Mouse (Mus musculus): ENCODE data around the gene Them7. TPM values are rescaled to one million over a fixed set of nuclear protein-coding genes. Genes with fewer than 3 reads are reported as not detected.

Them7 gene
- total RNA-seq, 2 experiments from 2014 or later, result 1.3 to 2.4 TPM

DNA sequence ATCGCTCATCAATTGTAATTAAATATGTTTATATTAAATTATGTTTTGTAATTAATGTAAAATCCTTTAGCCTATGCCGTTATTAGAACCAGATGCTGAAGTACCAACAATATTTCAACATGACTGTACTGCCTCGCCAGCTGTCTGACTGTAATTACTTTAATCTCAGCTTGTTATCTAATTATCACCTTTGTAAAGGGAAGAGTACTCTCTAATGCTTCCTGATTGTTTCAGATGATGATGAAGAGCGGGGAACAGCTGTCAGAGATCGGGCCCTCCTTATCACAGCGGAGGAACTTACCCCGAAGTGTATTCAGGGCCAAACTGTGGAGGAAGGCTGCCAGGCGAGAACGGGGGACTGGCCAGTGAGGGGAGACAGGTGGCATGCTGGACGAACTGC, 77.4 kb downstream of the Them7 start:
- DNase-seq, result no peak
- intact Hi-C loops (cut with DNase I), result no loop called here

DNA sequence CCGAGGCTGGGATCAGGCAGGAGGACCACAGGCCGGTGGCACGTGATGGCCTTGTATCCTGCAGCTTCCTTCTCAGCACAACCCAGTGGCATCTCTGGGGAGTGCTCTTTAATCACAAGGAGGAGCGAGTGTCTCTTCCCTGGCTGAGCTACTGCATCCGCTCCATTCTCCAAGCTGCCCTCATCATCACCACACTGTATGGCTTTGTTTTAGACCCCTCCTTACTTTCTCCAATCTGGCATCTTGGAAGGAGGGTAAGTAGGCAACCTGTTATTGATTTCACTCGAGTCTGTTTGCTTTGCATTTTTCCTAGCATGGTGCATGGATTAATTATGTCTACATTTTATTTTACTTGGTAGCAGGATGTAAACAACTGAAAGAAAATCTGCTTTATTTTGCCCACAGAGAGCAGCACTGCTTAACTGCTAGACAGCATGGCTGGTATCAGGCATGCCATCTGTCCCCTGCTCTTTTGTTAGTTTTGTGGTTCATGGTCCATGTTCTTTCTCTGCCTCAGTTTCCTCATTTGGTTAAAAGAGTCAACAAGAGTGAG, 79.9 kb downstream of the Them7 start:
- intact Hi-C loops (cut with DNase I), result no loop called here
- DNase-seq, result no peak

DNA sequence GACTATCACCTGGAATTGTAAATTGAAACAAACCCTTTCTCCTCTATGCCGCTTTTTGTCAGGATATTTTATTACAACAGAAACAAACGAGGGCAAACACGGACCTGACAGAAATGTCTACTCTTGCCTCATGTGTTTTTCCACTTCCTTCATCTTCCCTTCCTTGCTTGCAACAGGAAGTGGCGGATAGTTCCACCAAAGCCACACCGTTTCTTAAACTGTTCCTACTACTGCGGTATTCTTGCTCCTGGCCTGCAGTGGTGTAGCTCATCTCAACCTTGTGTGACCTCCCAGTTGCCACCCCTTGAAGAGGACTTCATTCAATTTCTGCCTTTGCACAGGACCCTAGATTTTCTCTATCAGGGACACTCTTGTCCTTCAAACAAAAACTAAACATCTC, 81.8 kb downstream of the Them7 start:
- intact Hi-C loops (cut with DNase I), result no loop called here
- no peak for DNase-seq

DNA sequence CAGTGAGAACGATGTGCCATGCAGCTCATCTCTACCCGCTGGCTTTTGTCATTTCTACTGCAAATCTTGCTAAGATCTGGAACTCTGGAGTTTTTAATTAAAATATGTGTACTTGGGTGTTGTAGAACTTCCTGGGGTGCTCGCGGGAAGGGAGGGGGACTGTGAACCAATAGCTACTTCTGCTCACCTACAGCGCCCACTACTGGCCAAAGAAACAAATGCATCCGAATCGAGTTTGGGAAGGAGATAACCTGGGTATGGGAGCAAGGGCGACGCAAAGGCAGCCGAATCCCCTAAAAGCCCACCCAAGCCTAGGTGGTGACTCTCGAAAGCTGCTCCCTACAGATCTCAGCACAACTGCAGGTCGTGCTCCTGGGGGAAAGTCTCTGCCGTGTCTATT, 87.3 kb downstream of the Them7 start:
- intact Hi-C loops (cut with DNase I), result no loop called here
- no peak for DNase-seq

DNA sequence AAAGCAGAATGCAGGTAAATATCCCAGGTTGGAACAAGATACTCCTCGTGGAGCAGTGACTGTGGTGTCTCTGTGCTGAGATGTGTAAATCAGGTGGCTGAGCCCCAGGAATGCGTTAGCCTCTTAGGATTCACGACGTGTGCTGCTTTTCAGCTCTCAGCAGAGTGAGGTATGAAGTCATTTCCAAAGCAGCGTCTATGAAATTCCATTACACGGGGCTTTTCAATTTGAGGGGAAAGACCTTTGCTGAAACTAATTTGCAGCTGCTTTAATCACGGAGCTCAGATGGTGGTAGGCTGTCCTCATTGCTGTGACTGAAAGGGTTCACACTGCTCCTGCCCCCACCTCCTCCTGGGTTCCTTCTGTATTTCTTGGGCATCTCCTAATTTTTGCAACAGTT, 87.9 kb downstream of the Them7 start:
- DNase-seq, result no peak
- intact Hi-C loops (cut with DNase I), result no loop called here

DNA sequence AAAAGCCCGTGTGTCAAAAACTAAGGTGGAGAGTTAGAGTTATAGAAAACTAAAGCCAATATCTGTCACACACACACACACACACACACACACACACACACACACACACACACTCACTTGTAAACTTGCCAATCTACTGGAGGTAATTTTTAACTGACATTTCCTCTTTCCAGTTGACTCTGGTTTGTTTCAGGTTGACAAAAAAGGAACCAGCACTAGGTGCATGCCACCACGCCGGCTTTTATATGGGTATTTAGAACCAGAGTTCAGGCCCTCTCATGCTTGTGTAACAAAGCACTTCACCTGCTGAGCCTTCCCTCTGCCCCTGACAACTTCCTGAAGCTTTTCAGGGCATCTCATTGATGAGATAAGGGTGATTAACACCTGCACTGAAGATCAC, 89.0 kb downstream of the Them7 start:
- intact Hi-C loops (cut with DNase I), result no loop called here
- no peak for DNase-seq

DNA sequence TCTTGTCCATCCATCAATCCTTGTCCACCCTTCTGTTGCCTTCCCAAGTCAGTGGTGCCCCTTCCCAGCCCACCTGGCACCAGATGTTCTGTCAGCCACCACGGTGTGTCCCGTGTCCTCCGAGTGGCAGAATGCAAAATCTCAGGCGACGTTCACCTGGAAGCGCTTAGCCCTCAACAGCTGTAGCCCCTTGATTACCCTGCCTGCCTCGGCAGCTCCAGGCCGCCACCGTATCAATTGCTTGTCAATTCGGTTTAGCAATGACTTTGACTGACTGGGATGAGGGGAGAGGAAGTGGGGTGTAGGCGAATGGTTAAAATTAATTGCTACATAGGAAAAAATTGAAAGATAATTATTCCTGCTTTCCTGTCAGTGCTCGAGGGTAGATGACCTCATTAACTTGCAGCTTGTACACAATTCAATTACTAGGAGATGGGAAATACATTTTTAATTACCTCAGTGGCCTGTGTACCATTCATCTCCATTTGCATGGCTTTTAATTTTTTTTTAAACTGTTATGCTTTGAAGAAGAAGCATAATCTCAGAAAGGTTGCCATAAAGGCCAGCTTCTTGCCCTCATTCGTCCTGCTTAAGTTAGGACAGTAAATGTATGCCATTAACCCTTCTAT, 93.5 kb downstream of the Them7 start:
- no peak for DNase-seq
- intact Hi-C loops (cut with DNase I), result no loop called here

DNA sequence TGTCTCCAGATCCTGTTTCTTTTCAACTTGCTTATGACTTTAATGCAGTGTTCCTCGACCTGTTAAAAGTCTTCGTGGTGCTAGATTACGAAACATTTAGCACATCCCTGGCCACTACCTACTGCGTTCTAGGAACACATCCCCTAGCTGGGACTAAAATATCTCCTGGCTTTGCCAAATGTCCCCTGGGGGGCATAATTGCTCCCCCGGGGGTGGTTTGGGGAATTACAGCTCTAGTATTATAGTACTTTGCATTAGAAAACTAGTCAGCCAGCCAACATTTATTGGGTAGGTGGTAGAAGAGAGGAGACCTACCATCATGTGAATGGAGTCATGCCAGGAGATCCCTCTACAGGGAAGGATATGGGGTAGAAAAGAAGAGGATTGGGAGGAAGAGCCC, 101.9 kb downstream of the Them7 start:
- no peak for DNase-seq
- intact Hi-C loops (cut with DNase I), result no loop called here

DNA sequence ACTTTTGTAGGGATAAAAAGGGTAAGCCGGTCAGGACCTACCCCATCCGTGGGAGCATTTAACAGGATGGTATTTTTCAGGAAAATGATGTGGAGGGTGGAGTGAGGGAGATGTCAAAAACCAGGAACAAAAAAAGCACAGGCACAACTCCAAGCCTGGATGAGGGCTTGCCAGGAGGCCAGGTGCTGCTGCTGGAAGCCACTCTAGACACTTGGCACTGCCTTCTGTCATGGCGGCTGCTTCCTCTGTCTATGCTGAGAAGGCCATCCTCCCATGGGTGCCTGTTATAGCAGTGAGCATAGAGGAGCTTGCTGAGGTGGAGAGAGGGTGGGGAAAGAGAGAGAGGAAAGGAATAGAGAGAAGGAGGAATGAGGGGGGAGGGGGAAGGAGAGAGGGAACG, 105.9 kb downstream of the Them7 start:
- intact Hi-C loops (cut with DNase I), result loop anchor here (10.0 kb wide), 1 partner anchor 865 kb away; no protein-coding TSS in a partner anchor
- peak in 1 of 2 experiments; percentile 3 for DNase-seq

DNA sequence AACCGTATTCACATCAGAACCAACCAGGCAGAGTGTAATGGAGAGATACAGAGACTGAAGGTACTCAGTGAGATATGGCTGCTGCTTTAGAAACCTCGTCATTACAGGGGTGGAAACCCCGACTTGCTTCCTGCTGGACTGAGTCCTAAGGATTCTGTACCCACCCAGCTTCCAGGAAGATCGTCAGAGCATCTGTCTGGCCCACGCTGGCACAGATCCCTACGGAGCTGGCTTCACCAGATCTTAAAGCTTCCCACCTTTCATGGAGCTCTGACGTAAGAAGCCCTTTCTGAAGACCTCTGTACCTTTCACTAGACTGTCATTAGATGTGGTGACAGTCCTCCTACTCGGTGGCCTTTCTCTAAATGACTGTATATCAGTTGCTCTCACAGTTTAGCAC, 109.0 kb downstream of the Them7 start:
- no peak for DNase-seq
- intact Hi-C loops (cut with DNase I), result loop anchor here (10.0 kb wide), 1 partner anchor 862 kb away; no protein-coding TSS in a partner anchor

DNA sequence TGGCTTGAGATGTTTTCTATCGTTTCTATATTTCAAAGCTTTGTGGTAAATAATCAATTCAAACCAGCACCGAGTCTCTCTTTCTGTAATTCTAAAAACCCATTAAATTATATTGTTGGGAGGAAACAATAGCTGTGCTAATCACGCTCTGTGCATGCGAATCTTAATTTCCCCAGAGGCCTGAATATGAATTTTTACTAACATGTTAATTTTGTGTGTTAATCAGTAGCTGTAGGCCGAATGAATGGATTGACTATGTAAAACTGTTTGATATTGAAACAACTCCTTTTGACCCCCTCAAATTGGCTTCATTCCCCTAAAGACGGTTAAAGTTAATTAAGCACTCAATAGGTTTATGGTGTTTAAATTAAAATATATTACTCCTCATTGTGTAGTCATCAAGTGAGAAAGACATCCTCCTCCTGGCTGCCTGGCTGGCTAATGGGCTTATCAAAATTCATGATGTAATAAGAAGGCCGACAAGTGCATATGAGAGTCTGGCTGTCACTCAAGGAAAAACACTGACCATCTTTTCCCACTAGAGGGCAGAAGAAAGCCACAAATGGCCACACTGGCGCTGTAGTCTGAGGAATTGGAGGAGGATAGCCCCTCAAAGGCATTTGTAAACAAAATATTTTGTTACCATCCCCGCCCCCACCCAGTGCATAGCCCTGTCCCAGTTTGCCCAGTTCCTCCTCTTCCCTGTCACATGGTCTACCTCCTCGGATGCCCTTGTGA, 110.0 kb downstream of the Them7 start:
- peak; percentile 40 to 47 for DNase-seq
- intact Hi-C loops (cut with DNase I), result loop anchor here (1.0 to 10.0 kb wide), 2 partner anchors 94 to 861 kb away; no protein-coding TSS in a partner anchor

DNA sequence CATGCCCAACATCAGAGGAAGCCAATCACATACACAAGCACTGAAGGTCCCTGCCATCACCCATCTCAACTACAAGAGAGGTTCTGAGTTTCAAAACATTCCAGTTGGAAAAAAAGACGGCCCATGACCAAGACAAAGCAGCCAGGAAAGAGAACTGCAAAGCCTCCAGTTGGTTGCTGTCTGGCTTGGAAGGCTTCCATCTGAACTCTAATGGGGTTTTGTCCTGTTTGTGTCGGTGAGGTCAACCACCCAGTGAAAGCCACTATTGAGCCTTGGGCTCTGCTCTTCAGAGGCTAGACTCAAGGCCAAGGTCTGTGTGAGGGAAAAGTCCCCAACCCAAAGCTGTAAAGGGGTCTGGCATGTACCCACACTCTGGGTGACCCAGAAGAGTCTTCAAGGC, 111.5 kb downstream of the Them7 start:
- no peak for DNase-seq
- intact Hi-C loops (cut with DNase I), result loop anchor here (5.0 to 10.0 kb wide), 2 partner anchors 747 to 859 kb away; no protein-coding TSS in a partner anchor

DNA sequence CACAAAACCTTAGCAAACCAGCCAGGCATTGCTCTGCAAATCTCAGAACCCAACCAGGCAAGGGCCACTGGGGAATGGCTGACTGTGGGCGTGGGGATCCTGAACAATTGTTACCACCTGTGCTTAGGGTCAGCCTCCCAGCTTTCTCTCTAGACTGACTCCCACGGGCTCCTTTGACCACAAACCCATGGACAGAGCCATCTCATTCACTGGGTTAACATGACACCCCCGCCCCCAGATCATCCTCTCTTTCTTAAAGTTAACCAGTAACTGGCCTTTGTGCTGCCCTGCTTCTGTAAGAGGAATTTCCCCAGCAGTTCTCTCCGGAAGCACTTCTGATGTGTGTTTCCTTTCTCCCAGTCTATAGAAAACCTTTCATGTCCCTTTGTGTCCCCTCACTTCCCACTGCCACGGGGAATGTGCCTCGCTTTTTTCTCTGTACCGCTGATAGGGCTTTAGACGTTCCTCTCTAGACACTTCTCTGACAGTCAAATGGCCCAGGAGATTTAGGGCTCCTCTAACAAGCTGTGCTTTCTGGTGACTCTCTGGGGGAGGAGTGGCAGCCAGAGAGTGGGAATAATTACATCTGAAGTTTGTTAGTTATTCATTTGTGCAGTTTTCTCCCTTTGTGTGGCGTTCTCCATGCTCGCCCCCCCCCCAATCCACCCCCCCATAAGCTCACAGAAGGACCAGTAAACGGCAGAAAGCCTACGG, 112.4 kb downstream of the Them7 start:
- no peak for DNase-seq
- intact Hi-C loops (cut with DNase I), result loop anchor here (5.0 to 10.0 kb wide), 2 partner anchors 746 to 858 kb away; no protein-coding TSS in a partner anchor

DNA sequence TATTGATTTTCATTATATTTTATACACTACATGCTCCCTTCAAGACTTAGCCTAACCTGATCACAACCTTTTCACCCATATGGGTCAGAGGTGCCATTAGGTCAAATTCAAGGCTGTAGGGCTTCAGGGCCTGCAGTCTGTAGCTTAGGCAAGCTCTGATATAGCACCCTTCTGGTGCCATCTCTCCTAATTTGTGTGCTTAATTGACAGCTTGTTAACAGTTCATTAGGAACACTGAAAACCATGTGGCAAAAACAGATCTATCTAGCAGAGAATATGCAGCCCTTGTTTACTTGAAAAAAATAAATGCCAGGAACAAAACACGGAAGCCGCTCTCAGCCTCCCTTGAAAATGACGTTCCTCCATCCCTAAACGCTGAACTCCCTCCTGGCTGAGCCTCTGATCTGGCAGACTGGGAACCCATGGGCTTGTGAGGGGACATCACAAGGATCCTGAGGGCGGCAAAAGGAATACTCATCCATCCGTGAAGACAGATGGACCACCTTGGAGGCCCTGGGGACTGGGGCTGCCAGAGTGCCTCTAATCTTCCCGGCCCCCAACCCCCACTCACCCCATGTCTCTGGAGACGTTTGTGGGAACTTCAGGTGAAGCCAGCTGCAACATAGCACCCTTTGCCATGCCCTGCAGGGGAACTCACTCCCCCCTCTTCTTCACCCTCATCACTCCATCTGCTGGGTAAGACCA, 113.2 kb downstream of the Them7 start:
- no peak for DNase-seq
- intact Hi-C loops (cut with DNase I), result loop anchor here (5.0 to 10.0 kb wide), 2 partner anchors 745 to 857 kb away; no protein-coding TSS in a partner anchor

DNA sequence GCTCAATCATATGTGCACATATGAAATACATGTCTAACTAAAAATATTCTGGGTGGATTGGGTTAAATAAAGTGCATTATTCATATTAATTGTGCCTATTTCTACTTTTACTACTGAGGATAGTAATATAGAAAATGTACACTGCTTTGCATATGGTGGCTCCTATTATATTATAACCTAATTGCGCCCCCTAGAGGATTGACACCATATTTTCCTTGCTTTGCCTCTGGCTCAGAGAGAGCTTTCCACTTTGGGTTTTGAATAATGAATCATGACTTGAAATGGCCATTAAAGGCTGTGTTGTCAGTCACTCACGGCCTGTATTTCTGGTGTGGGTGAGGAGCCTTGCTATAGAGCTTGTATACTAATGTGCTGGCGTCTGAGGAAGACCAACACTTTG, 115.9 kb downstream of the Them7 start:
- intact Hi-C loops (cut with DNase I), result loop anchor here (5.0 to 10.0 kb wide), 2 partner anchors 742 to 855 kb away; no protein-coding TSS in a partner anchor
- DNase-seq, result no peak

DNA sequence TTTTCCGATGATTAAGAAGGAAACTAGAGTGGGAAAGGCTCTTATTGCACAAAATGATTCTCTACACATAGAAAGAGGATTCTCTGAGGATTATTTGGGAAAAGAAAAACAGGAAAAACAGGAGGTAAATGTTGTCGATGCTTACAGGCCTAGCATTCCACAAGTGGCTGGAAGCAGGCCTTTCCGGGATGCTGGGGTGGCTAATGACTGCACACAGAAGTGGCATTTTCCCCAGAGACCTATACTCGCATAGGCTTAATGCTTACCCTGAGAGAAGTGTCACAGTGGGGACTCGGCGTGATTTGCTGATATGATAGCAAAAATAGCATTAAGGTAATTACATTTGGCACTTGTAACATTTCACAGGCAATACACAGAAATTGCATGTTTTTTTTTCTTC, 124.8 kb downstream of the Them7 start:
- no peak for DNase-seq
- intact Hi-C loops (cut with DNase I), result no loop called here

DNA sequence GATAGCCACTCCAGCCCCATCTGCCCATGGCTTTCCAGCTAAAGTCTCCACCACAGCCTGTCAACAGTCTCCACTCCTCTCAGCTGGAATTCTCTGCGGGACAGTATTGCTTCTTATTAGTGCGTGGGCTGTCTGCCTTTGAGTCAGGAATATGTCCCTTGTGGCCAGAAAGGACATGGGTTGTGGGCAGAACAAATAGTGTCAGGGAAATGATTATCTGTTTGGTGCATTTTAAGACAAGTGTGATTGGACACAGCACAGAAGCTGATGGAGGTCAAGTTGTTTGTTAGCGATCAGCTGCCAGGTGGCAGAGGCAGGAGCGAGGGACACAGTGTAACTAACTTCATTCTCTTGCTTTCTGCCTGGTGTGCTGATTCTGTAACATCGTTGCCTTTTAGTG, 132.7 kb downstream of the Them7 start:
- intact Hi-C loops (cut with DNase I), result no loop called here
- no peak for DNase-seq

DNA sequence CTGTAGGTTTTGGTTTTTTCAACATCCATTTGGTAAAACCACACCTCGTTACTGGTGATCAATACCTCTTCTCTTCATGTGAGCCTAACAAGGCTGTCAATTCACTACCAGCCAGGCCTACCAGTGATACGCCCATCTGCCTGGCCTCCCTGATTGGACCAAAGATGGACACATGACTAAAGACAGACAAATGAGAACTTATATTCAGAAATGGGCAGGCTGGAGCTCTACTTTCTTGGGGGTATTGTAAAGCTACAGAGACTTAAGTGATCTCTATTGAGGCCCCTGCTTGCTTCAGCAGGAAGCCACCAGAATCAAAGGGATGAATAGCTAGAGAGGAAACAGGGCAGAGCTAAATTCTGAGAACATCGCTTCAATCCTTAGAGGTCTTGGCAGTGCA, 133.9 kb downstream of the Them7 start:
- DNase-seq, result no peak
- intact Hi-C loops (cut with DNase I), result no loop called here

DNA sequence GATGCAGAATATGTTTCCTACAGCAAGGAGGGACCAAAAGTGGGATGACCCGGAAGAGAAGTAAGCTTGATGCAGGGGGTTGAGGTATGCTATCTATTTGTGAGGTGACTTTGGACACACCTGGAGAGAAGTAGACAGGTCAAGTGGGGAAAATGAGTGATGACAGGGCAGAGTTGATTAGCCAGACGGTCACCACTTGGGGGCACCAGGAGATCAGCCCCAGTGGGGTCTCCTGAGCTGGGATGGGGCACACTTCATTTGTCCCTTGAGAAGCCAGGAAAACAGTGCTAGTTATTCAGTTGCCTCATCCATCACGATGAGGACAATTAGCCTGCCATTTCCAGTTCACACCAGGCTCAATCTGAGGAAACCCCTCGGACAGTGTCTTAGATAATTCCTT, 143.5 kb downstream of the Them7 start:
- intact Hi-C loops (cut with DNase I), result loop anchor here (2.0 kb wide), 1 partner anchor 61 kb away; no protein-coding TSS in a partner anchor
- no peak for DNase-seq

DNA sequence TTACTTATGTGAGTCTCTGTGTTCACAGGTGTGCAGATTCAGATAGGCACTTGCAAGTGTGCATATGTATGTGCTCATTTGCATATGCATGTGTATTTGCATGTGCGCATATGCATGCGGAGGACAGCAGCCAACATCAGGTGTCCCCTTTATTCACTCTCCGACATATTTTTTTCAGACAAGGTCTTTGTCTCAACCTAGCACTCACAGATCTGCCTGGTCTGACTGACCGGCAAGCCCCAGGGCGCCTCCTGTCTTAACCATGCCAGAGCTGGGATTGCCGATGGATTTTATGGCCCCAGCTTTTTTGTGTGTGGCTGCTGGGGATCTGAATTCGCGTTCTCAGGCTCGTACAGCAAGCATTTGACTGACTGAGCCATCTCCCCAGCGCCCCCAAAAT, 146.1 kb downstream of the Them7 start:
- intact Hi-C loops (cut with DNase I), result no loop called here
- DNase-seq, result no peak

Measured in heart, postnatal 36 days (tissue).